Mouse (Mus musculus) B cell, adult 62 days (primary cell): ENCODE results near the gene Ubac2. TPM values are rescaled to one million over a fixed set of nuclear protein-coding genes. Genes with fewer than 3 reads are reported as not detected.

Experiments
- total RNA-seq: library from RNA; stranded (reverse); gene quantifications from 4 replicates; pipeline ENCODE4 v1.2.4, GENCODE M21; 2023

Gene Ubac2
- total RNA-seq = 50.6 to 62.7 TPM (median 55.2 TPM) in 4 replicates

DNA sequence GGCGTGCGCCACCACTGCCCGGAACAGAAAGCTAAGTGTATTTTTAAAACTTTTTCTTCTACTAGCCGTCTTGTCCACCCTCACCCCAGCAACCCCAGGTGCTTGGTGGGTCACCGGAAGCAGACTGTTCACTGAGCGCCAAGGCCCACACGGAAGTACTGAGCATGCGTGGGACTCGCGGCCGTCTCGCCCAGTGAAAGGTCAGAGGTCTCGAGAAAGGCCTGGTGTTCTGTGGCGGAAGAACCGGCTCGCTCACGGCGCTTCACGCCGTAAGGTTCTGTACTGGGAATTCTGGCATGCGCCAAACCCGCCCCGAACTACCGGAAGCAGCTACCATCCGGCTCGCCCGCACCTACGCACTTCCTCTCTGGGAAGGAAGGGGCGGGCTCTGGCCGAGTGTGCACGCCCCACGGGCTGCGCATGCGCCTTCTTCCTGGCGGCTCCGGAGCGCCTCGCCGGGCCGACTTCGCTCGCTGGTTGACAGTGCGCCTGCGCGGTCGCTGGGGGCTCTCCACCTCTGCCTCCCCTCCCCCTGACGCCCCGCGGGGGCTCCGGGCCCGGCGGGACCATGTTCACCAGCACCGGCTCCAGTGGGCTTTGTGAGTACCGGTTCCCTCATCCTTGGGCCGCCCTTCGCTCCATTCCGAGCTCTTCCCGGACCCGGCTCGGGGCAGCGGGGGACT, at the start of gene Ubac2:
TSS of gene Ubac2 (plus strand) at position 445 of the 683 bp plus-strand sequence.

DNA sequence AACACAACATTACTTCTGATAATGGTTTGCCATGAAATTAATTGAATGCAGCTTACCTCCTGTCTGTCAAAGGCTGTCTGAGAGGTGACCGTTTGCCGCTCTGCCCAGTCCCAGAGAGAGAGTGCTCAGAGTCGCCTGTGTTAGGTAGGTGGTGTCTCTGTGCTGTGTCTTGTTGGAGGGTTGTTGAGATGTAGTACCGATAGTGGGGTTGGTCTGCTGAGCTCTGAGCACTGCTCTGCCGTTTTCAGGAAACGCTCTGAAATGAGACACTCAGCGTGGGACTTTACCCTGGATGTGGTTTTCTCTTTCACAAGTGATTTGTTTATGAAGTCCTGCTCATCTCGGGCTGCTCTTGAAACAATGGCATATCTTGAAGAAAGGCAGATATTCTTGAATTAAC, 37.2 kb downstream of the Ubac2 start, which contains the start of gene Gpr18:
TSS of gene Gpr18 (minus strand) at position 161 of the 400 bp plus-strand sequence.

DNA sequence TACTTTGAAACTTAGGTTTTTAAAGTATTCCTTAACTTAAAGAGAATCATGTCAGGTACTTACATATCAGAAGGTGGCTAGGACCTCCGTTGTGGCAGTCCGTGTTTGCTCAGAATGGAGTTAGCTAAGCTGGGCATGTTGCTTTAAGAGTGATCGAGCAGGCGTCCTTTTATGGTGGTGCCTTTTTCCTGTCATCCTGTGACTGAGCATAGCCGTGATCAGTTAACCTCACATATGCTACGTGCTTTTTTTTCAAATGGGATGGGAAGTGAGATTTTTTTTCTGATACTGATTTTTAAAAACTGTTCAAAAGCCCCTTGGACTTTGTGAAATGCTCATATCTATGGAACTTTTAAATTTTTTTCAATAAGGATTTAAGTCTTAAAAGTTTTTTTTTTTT, 86.6 kb downstream of the Ubac2 start, which contains the start of gene Gpr183:
TSS of gene Gpr183 (minus strand) at position 206 of the 400 bp plus-strand sequence.

DNA sequence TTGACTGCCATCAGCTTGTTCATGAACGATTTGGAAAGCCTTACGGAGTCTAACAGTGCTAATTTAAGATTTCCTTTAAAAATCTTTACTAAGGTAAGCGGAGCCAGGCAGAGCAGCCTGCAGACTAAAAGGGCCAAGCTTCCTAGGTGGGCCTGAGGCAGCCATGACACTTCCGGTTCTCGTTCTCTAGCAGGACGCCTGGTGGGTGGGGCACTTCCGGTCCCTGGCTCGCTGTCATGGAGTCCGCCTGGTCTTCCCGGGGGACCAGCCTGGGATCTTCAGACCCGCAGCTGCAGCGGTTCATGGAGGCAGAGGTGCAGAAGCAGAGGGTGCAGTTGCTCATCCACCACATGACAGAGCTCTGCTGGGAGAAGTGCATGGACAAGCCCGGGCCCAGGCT, 156.0 kb downstream of the Ubac2 start, which contains the start of gene Timm8a2:
TSS of gene Timm8a2 (plus strand) at position 224 of the 400 bp plus-strand sequence.

Other genes with a start within 250 kb of the Ubac2 start
- 21.5 to 24.3 TPM (median 22.8 TPM) in 4 replicates for gene Dock9, start 80.8 kb upstream of the Ubac2 start, total RNA-seq
- 116 to 133 TPM (median 124 TPM) in 4 replicates for gene Gpr18, start 37.2 kb downstream of the Ubac2 start, total RNA-seq
- 269 to 293 TPM (median 270 TPM) in 4 replicates for gene Gpr183, start 86.6 kb downstream of the Ubac2 start, total RNA-seq
- 1.1 to 2.2 TPM (median 1.5 TPM) in 4 replicates for gene Timm8a2, start 156.1 kb downstream of the Ubac2 start, total RNA-seq
- gene Tm9sf2, start 228.4 kb downstream of the Ubac2 start, total RNA-seq = 85.9 to 92.2 TPM (median 91.0 TPM) in 4 replicates